Mouse (Mus musculus): ENCODE measurements at regions not wholly inside any gene's neighbourhood (a gene's known extent, or its start where the extent isn't known, plus 50 kb on each side); places are given as distances from the start of the nearest gene placed in this dataset.
"Not testable (repeated sequence)": the region's sequence is repeated elsewhere in the genome, so short reads cannot be mapped to it uniquely, and the experiment has no call there.

DNA sequence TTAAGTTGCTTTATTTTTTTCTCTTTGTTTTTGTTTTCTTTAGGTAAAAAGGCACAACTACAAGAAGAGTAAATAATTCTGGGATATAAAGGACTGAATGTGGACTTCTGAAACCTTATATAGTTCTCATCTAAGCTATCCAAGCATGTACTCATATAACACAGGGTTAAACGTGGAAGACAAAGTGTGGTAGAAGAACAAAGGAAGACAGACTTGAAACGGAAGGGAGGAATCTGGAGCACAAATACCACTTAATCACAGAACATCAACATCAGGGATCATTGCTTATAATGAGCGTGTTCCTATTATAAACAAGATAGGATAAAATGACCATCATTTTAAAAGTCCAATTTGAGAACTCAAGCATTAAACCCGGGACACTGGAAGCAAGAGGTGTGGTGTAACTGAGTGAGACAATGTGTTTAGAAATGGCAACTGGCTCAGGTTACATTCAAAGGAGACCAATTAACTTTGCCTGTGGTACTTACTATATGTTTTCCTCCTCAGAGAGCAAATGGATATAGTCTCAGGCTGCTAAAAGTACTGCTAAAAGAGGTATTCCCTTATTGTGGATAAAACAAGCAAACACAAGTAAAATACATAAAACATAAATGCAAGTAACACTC is 96.1 kb upstream of the Hdgfl1 start:
- WGBS, result 43% methylated on average over 4 of the region's 4 CpGs
- no peak overlapping the region for H3K27ac ChIP-seq
- no peak for ATAC-seq (ENCODE audit: insufficient number of reproducible peaks, insufficient read depth, low FRiP score, low TSS enrichment)
- no peaks in the 10 kb centered on the region for H3K36me3 ChIP-seq
- peaks cover 5% of the 10 kb centered on the region; the same call in 1 of the 2 replicates for H3K4me1 ChIP-seq
- H3K4me3 ChIP-seq, result no peak overlapping the region
- H3K9me3 ChIP-seq, result no peaks in the 10 kb centered on the region
- no peak overlapping the region for H3K9ac ChIP-seq
- no peak overlapping the region for H3K4me2 ChIP-seq (replicated peaks)
- no peaks in the 10 kb centered on the region for H3K27me3 ChIP-seq

DNA sequence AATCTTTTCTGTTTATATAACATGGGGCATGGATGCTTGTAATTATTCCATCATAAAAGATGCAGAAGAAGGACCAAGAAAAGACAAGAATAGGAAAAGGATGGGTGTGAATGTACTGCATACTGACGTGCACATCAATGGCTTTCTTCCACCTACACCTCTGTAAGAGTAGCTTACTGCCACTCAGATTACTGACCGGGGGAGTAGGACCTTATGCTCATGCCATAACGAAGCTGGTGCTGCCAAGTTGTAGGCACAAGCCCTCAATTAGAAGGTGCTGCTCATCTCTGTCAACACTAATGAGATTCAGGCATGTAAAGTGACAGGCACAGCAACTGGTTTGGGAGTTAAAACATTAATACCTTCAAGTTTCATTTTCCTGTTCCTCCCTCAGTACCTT is 97.8 kb upstream of the Hdgfl1 start:
- ATAC-seq (ENCODE audit: insufficient number of reproducible peaks, insufficient read depth, low FRiP score, low TSS enrichment), result peak; percentile 10; the same call in 1 of the 2 replicates
- no peaks in the 10 kb centered on the region for H3K36me3 ChIP-seq
- H3K27me3 ChIP-seq, result no peaks in the 10 kb centered on the region
- no peak overlapping the region for H3K9ac ChIP-seq
- WGBS, result 56% methylated on average over 3 of the region's 3 CpGs
- H3K4me3 ChIP-seq, result no peak overlapping the region
- no peak overlapping the region for H3K4me2 ChIP-seq (replicated peaks)
- H3K9me3 ChIP-seq, result no peaks in the 10 kb centered on the region
- peaks cover 5% of the 10 kb centered on the region; the same call in 1 of the 2 replicates for H3K4me1 ChIP-seq
- H3K27ac ChIP-seq, result no peak overlapping the region

DNA sequence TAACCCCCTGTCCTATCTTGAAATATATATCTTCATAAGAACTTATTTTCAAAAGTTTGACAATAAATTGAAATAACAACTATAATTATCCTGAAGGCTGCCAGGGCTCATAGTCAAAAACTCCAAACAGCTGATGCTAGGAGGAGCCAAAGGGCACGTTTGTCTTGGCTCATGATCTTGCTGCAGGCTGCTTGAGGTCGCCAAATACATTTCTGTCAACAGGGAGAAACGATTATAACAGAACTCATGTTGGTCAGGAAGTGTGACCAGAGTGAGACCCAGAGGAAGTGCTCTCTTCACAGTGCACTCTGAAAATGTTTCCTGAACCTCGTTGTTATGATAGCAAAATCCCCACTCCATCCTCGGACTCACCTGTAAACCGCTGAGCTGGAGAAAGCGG is 140.9 kb upstream of the Prl start:
- Histone ChIP-seq H3K27me3 (no peaks in the 10 kb centered on the region), H3K27ac (no peak overlapping the region), H3K4me3 (no peak overlapping the region), H3K9ac (no peak overlapping the region), H3K4me2 (replicated peaks) (no peak overlapping the region), H3K36me3 (no peaks in the 10 kb centered on the region), H3K4me1 (no peaks in the 10 kb centered on the region), H3K9me3 (no peaks in the 10 kb centered on the region)
- WGBS, result 52% methylated on average over 7 of the region's 7 CpGs
- no peak for ATAC-seq (ENCODE audit: insufficient number of reproducible peaks, insufficient read depth, low FRiP score, low TSS enrichment)

DNA sequence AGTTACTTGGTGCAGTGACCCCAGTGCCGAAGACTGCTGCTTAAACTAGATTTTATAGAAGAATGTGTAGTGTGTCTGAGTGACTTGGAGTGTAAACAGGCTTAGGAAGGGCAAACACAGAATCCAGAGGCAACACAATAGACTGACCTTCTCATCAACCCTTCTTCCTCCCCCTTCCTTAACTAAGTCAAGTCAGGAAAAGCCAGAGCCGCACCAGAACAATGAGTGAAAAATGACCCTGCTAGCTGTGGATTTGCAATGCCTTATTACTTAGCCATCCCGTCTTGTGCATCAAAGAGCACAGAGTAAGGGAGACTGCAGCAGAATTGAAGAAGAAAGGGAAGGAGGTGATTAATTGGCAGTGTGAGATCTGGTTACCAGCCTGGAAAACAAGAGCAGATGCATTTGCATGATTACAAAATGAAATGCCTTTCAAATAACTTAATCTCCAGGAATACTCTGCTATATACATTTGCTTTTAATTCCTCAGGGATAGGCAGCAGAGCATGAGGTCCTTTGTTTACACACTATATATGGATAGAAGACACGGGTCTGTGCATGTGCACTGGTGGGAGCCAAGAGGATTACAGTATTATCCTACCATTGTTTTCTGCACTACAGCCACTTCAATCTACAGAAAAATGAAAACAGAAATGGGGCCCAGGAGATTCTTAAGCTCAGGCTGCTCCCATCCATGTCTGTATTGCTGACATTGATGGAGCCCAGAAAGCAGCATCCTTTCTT is 124.5 kb upstream of the Prl start:
- ATAC-seq (ENCODE audit: insufficient number of reproducible peaks, insufficient read depth, low FRiP score, low TSS enrichment), result peak; percentile 86
- Histone ChIP-seq H3K9ac (no peak overlapping the region), H3K9me3 (no peaks in the 10 kb centered on the region), H3K4me1 (peaks cover 13% of the 10 kb centered on the region), H3K36me3 (no peaks in the 10 kb centered on the region), H3K27ac (peak overlapping the region; percentile 54; the same call in 1 of the 2 replicates), H3K4me2 (replicated peaks) (no peak overlapping the region), H3K4me3 (no peak overlapping the region), H3K27me3 (no peaks in the 10 kb centered on the region)
- 5% methylated on average over 4 of the region's 4 CpGs for WGBS

DNA sequence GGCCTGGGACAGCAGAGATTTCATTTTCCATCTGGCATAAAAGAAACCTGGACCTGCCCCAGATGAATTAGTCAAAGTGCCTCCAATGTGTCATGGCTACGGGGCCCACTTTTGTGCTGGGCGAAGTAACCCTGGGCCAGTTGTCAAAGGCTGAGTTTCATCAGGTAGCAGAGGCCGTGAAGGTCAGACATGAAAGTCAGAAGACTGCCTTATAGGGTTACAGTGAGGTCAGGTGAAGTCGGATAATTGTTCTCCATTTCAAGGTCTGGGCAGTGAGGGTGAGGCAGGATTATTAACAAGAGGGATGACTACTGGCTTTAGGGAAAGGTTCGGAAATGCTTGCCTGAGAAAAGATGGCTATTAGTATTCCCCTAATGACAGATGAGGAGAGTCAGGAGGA is 123.5 kb upstream of the Prl start:
- Histone ChIP-seq H3K27me3 (no peaks in the 10 kb centered on the region), H3K36me3 (no peaks in the 10 kb centered on the region), H3K9ac (no peak overlapping the region), H3K4me1 (peaks cover 13% of the 10 kb centered on the region), H3K4me3 (no peak overlapping the region), H3K9me3 (no peaks in the 10 kb centered on the region), H3K27ac (no peak overlapping the region), H3K4me2 (replicated peaks) (no peak overlapping the region)
- 31% methylated on average over 5 of the region's 5 CpGs for WGBS
- ATAC-seq (ENCODE audit: insufficient number of reproducible peaks, insufficient read depth, low FRiP score, low TSS enrichment), result no peak

DNA sequence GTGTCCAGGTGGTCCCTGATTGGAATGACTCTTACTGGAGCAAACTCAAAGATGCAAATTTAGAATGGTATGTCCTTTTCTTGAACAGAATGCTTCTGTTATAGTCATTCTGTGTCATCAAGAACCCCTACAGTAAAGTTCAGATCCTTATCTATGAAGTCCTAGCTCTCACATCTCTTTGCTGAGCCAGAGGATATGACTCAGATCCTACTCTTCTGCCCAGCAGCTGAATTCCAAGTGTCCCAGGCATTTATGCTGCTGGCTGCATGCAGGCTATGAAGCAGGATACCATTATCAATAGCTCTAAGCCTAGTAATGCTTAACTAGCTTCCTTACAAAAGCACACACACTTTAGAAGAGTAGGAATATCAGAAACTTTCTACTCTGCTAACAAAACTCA is 116.9 kb upstream of the Prl start:
- no peak for ATAC-seq (ENCODE audit: insufficient number of reproducible peaks, insufficient read depth, low FRiP score, low TSS enrichment)
- Histone ChIP-seq H3K9me3 (no peaks in the 10 kb centered on the region), H3K27me3 (no peaks in the 10 kb centered on the region), H3K36me3 (no peaks in the 10 kb centered on the region), H3K9ac (no peak overlapping the region), H3K27ac (no peak overlapping the region), H3K4me3 (no peak overlapping the region), H3K4me2 (replicated peaks) (no peak overlapping the region), H3K4me1 (no peaks in the 10 kb centered on the region; the same call in 1 of the 2 replicates)

DNA sequence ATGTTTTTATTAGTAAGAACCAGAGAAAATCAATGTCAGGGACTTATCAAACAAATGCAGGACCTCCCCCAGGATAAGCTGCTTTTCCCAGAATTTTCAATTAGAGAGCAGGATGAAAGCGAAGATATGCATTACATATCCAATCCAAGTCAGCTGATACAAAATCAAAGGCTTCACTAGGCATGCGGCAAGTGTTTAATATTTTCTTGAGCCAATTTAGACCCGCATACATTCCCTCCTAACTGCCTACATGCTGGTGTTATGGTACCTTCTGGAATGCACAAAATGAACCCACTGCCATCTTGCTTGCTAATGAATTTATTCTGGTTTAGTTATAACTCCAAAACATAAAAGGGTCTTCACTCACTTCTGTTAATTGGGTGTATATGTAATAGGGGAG is 112.9 kb upstream of the Prl start:
- no peaks in the 10 kb centered on the region for H3K9me3 ChIP-seq
- WGBS, result 79% methylated on average over 3 of the region's 3 CpGs

DNA sequence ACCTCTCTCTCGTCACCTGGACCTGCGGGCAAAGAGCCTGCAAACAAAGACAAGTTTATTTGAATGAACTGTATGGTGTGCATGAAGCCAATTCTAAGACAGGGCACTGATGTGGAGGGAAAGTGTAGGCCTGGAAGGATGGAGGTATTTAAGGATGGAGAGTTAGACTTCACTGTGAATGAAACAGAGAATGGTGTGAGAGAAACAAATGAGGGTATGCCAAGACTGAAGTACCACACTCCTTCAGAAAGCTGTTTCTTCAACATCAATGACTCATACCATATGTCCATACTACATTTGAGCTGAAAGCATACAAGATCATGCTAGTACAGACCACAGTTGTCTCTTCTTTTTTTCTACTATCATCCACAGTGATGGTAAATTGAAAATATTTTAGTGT is 105.9 kb upstream of the Prl start:
- Histone ChIP-seq H3K9me3 (no peaks in the 10 kb centered on the region), H3K4me3 (no peak overlapping the region), H3K9ac (no peak overlapping the region), H3K27ac (no peak overlapping the region), H3K4me1 (no peaks in the 10 kb centered on the region), H3K36me3 (no peaks in the 10 kb centered on the region), H3K27me3 (no peaks in the 10 kb centered on the region), H3K4me2 (replicated peaks) (no peak overlapping the region)
- 89% methylated on average over 2 of the region's 2 CpGs for WGBS
- no peak for ATAC-seq (ENCODE audit: insufficient number of reproducible peaks, insufficient read depth, low FRiP score, low TSS enrichment)

More for the DNA sequence above, 112.9 kb upstream of the Prl start:
- Histone ChIP-seq H3K4me2 (replicated peaks) (no peak overlapping the region), H3K27ac (no peak overlapping the region), H3K9ac (no peak overlapping the region), H3K27me3 (no peaks in the 10 kb centered on the region), H3K4me3 (no peak overlapping the region), H3K4me1 (no peaks in the 10 kb centered on the region; the same call in 1 of the 2 replicates), H3K36me3 (no peaks in the 10 kb centered on the region)
- ATAC-seq (ENCODE audit: insufficient number of reproducible peaks, insufficient read depth, low FRiP score, low TSS enrichment), result no peak

DNA sequence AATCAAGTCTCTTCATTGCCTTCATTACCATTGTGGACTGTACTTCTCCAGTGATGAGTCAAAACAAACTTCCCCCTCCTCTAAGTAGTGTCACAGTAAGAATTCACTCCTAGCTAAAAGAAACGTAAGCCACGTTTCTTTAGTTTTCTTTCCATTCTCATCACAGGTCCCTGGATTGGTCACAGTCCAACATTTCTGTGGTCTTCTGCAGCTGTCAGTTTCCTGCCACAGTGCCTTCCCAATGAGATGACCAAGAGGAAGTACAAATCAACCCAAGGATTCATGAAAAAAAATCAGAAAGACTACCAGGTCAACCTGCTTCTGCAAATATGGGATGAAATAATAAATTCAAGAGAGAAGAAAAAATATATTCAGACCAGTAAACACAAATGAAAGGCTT is 103.5 kb upstream of the Prl start:
- no peak for ATAC-seq (ENCODE audit: insufficient number of reproducible peaks, insufficient read depth, low FRiP score, low TSS enrichment)
- Histone ChIP-seq H3K27me3 (no peaks in the 10 kb centered on the region), H3K27ac (no peak overlapping the region), H3K4me3 (no peak overlapping the region), H3K4me2 (replicated peaks) (no peak overlapping the region), H3K4me1 (no peaks in the 10 kb centered on the region), H3K9me3 (no peaks in the 10 kb centered on the region), H3K36me3 (no peaks in the 10 kb centered on the region), H3K9ac (no peak overlapping the region)
- 88% methylated on average over 2 of the region's 2 CpGs for WGBS

DNA sequence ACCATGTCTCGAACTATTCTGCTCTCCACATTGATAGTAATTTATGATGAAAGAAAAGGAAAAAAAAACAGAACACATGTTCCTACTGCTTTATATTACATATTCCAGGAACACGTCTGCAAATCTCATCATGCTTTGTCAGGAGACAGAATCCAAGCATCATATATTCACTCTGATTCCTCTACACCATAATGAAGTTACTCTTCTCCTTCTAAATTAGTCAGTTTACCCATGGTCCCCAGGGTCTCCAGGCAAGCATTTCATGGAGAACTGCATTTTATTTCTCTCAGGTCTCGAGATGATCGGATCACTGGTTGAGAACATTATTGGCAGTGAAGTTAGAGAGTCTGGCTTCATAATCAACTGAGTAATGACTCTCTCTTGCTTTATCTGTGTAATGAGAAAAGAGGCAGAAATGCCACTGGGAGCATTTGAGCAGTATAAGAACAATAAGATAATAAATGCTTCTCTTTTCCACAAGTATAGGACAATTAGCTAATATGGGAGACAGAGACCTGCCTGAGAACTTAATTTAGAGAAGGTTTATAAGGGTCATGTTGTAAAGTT is 97.8 kb upstream of the Prl start:
- Histone ChIP-seq H3K9me3 (no peaks in the 10 kb centered on the region), H3K4me3 (no peak overlapping the region), H3K4me1 (no peaks in the 10 kb centered on the region), H3K27ac (no peak overlapping the region), H3K36me3 (no peaks in the 10 kb centered on the region), H3K27me3 (no peaks in the 10 kb centered on the region), H3K4me2 (replicated peaks) (no peak overlapping the region), H3K9ac (no peak overlapping the region)
- 71% methylated on average over 4 of the region's 4 CpGs for WGBS
- ATAC-seq (ENCODE audit: insufficient number of reproducible peaks, insufficient read depth, low FRiP score, low TSS enrichment), result no peak

DNA sequence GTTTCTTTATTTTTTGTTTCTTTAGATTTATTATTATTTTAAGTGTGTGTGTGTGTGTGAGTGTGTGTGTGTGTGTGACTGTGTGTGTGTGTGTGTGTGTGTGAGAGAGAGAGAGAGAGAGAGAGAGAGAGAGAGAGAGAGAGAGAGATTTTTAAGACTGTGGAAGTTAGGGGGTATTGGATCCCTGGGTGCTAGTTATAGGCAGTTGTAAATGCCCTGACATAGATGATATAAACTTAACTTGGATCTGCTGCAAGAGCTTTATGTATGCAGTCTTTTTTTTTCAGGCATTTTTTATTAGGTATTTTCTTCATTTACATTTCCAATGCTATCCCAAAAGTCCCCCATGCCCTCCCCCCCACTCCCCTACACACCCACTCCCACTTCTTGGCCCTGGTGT is 96.8 kb upstream of the Prl start:
- H3K9me3 ChIP-seq; H3K9ac ChIP-seq; H3K4me1 ChIP-seq; H3K27ac ChIP-seq; H3K27me3 ChIP-seq; H3K4me2 ChIP-seq (replicated peaks); H3K4me3 ChIP-seq; ATAC-seq (ENCODE audit: insufficient number of reproducible peaks, insufficient read depth, low FRiP score, low TSS enrichment); H3K36me3 ChIP-seq: not testable (repeated sequence)

DNA sequence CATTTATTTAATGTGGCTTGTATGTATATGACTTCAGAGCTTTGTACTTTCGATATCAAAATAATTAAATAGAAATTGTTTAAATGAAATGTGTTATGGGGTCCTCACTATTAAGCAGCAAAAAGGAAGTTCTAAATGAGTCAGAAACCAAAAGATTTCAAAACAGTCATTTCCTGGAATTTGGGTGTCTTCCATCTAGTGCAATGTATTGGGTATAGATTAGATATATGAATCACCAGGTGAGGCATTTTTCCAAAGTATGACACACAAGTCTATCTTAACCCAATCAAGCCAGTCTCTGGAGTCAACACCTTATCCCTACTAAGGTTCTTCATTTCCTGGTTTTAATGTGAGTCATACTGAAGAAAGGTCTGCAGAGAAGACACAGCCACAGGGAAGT is 81.3 kb upstream of the Prl start:
- no peak overlapping the region for H3K9ac ChIP-seq
- H3K9me3 ChIP-seq, result no peaks in the 10 kb centered on the region
- H3K36me3 ChIP-seq, result no peaks in the 10 kb centered on the region
- H3K4me1 ChIP-seq, result no peaks in the 10 kb centered on the region
- no peak overlapping the region for H3K4me3 ChIP-seq
- no peak overlapping the region for H3K27ac ChIP-seq
- no peaks in the 10 kb centered on the region for H3K27me3 ChIP-seq
- 92% methylated on average over 1 of the region's 1 CpGs for WGBS
- no peak overlapping the region for H3K4me2 ChIP-seq (replicated peaks)
- no peak for ATAC-seq (ENCODE audit: insufficient number of reproducible peaks, insufficient read depth, low FRiP score, low TSS enrichment)

Data from embryonic facial prominence, embryonic 12.5 days (tissue).